Mouse (Mus musculus) A20 (cell line): ENCODE results near the gene Msi2.

ENCODE experiments used
- DNase-seq: peaks from one replicate; pipeline ENCODE4 v3.0.0-alpha.2; 2011; ENCODE audit warnings: low read depth, low spot score

Msi2 gene

GRCm38 (mm10) chr11:88404816-88405613 is 313.3 kb downstream of the Msi2 start:
- no peak for DNase-seq

GRCm38 (mm10) chr11:88404247-88404677 is 314.1 kb downstream of the Msi2 start:
- DNase-seq: peak; percentile 84

DNA sequence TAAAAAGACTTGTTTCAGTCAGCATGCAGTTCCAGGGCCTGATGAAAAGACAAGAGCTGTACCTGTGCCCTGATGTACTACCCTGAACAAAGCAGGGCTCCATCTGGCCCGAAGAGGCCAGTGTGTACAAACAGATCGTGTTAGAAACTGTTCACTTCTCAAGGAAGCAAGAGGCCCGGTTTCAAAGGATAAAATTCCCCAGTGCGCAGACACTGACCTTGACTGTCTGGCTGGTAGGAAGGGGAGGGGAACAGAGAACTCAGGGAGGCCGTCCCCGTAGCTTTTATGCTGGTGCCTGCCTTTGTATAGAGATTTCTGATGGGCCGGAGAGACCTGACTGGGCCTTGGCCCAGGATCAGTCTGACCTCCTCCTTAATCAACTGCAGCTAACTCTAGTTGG is 316.0 kb downstream of the Msi2 start:
- DNase-seq: no peak

DNA sequence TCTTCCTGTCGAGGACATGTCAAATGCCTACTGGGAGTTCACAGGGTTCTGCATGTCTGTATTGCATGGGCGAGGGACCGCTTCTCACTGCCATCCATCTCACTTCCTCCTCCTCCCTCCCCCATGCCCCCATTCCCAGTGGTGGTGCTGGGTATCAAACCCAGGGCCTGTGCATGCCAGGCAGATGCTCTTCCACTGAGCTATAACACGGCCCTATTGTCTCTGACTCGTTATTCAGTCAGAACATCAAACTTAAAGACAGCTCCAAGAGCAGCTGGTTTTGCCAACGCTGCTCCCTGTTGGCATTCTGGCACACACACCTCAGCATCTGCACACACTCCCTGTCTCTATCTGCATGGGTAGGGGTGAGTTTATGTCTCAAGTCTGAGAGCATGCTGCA is 317.0 kb downstream of the Msi2 start:
- no peak for DNase-seq

DNA sequence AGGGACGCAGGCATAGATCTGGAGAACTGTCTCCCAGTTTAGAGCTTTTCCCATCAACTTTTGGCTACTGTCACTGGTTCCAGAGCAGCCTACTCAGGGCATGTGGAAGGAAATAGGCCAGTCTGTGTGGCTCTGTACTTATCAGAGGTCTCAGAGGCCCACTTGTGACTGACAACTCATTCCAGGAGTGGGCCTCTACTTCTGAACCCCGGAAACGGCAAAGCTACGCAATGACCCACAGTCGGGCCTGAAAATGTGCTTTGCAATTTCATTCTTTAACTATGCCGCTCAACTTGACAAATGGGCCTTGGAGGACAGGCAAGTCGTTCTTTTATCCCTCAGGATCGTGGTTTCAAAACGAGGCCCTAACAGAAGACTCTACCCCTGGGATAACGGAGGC is 317.4 kb downstream of the Msi2 start:
- DNase-seq: no peak

DNA sequence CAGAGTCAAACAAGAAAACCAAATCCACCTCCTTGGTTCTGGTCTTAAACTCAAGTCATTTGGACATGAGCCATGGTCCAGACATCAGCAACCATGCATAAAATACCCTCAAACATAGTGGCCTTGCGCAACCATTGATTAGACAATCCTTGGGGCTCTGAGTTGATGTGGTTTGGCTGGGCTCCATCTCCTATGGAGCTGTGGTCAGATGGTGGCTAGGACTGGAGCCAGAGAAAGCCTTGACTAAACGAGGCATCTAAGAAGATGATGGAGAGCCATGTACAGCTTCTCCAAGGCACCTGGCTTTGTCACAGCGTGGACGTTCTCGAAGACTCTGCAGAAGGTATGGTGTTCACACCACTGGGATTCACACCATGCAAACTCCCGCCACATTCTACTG is 318.1 kb downstream of the Msi2 start:
- no peak for DNase-seq

DNA sequence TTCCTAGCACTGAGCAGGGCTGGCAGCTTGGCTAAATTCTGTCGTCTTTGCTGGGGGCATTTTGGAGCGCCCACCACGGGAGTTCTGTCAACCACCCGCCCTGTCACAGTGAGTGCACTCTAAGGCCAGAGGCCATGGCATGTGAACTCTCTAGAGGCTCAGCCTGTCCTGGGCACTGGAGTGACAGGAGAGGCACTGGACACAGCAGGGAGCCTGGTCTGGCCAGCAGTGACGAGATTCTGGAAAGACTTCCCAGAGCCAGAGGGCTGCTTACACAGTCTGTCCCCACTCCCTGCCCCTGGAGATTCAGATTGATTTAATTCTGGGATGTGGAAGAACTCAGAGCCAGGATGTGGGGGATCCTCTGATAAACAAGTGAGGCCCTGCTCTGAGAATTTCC is 318.9 kb downstream of the Msi2 start:
- no peak for DNase-seq

- no peak for DNase-seq
These were observed 319.3 kb downstream of the Msi2 start for GRCm38 (mm10) chr11:88399028-88399427.

DNA sequence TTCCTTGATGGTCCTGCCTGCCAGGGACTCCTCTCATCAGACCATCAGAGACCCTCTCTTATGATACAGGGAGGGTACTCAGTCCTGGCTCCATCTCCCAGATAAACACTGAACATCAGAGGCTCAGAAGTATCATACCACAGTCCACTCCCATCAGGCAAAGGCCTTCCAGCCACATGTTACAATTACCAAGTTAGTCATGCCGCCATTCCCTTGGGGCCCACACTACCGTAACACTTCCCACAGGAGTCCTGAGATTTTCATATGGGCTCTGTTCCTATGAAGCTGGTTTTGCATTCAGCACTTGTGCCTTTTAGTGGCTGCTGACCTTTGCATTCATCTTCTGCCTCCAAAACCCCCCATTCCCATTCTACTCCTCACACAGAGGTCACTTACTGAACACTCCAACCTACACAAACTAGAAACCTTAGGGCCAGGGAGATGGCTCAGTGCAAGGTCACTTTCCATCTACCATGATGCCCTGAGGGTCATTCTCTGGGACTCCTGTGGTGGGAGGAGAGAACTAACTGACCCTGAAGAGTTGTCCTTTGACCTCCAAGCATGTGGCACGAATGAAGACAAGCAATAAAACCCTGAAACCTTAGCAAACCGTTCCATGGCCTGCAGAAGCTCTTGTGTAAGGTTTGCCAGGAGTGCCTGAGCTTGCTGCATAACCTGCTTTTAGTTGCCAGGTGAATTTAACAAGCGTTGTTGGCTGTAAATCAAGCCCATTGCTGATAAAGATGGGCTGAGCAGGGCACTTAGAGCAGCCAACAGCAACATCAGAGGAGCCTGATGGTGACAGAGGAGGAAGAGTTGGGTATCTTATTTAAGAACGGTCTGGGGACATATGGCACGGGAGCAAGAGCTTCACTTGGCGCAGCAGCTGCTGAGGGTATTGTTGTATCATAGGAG is 323.0 kb downstream of the Msi2 start:
- DNase-seq: no peak

DNA sequence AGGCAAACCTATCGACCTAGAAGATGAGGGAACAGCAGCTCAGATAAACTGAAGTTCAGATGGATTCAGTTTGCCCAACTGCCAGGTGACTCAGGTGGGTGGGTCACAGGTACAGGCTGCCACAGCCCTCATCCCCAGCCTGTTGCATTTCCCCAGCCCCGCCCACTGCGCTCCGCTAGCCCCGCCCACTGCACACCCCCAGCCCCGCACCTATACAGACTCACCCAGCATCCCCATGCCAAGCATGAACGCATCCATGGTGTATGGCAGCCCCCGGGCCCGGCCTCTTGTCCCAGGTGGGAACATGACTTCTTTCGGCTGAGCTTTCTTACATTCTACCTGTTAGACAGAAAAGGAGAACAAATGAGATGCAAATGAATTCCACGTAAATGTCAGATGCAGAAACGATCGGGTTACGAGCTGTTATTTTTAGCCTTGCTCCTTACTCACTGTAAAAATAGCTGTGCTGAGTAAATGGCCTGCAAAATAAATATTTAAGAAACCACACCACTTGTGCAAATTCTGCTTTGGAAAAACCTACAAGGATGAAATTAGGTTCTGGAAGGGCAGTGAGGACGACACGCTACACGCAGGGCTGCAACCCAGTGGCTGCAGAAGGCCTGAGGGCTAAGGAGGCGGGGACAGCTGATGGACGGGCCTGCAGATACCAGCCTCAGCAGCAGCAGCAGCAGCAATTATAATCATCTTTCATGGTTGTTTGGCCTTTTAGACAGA is 323.8 kb downstream of the Msi2 start:
- no peak for DNase-seq

GRCm38 (mm10) chr11:88392715-88393114 is 325.6 kb downstream of the Msi2 start:
- DNase-seq: no peak

- no peak for DNase-seq
These were observed 327.0 kb downstream of the Msi2 start for GRCm38 (mm10) chr11:88391181-88391814.

DNA sequence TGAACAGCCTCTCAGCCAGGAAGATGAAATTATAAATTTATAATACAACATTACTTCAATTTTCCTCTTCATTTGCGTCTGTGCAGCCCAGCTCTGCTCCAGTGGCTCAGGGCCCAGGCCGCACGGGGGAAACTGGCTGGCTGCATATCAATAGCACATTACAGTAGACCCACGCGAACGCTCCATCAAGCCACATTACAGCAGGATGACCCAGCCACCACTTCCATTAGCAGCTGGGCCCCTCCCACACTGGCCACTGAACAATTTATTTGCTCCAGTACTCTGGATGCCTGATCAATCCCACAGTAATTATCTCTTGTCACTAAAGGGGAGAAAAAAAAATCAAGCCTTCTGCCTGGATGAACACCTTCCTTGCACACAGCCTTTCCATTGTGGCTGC is 328.8 kb downstream of the Msi2 start:
- no peak for DNase-seq

GRCm38 (mm10) chr11:88386916-88387315 is 331.4 kb downstream of the Msi2 start:
- no peak for DNase-seq

GRCm38 (mm10) chr11:88382449-88382848 is 335.9 kb downstream of the Msi2 start:
- DNase-seq: no peak

GRCm38 (mm10) chr11:88381145-88381909 is 337.0 kb downstream of the Msi2 start:
- no peak for DNase-seq

DNA sequence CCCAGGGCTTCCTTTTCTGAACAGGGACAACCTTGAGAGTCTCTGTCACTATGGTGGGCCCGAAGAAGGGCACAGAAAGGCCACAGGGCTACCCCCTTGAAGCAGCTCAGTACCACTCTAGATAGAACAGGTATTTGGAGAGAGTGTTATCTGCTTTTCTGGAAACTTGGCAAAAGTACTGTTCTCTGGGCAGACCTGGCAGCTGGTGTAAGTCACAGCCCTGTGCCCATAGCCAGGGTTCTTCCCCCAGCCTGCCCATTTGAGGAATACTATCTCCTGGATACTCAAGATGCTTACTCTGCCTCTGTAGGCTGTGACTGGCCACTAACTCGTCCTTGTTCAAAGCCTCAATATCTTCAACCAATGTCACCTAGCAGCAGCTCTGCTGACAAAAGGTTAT is 338.7 kb downstream of the Msi2 start:
- DNase-seq: no peak

- no peak for DNase-seq
These were observed 339.5 kb downstream of the Msi2 start for GRCm38 (mm10) chr11:88378686-88379339.

- DNase-seq: no peak
These were observed 345.7 kb downstream of the Msi2 start for GRCm38 (mm10) chr11:88372589-88372988.

DNA sequence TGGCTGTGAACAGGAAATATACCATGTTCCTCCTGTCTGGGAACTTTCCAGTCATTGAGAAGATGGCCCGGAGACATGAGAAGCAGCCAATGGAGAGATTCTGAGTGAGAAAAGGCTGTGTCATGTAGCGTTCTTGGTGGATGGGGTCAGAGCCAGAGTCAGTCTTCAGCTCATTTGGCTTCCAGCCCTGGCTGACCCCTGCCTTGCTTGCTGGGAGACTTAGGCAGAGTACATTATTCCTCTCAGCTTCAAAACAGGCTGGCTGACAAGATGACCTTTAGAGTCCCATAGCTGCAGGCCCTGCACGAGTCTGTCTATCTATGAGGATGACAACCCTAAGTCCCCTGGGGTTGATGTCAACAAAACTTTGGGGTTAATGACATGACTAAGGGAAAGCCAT is 348.4 kb downstream of the Msi2 start:
- no peak for DNase-seq
